Mouse (Mus musculus): Measurements from ENCODE around the gene Creg2. TPM values are rescaled to one million over a fixed set of nuclear protein-coding genes. Genes with fewer than 3 reads are reported as not detected.

Gene Creg2
- polyA plus RNA-seq, 1 experiment from 2014 or later = 0.96 TPM

DNA sequence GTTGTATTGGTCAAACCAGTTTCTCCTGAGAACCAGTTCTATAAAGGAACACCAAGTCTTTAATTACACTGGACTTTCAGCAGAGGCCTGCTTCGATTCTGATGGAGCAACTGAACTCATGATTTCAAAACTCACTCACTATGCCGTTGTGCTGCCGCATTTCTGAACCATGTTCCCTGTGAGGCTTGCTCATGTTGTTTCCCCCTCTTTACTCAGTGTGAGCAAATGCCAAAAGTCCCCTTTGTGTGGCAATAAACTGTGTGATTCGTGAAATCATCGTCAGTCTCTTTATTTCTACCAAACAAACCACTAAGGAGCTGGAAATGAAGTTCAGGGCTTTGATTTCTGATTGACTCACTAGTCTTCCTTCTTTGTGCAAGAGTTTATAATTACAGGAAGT is 72.8 kb downstream of the Creg2 start:
- ATAC-seq (ENCODE audit: low FRiP score) (no peak), DNase-seq (ENCODE audit: low spot score) (no peak)
- H3K9me3 ChIP-seq (ENCODE audit: control insufficient read depth, low read length) = no peaks in the 10 kb centered on the region
- no peak overlapping the region for H3K4me3 ChIP-seq (ENCODE audit: low read depth, low read length)
- 87% methylated on average over 5 of the region's 5 CpGs for WGBS
- H3K27ac ChIP-seq (ENCODE audit: low read depth, low read length) = no peak overlapping the region
- H3K4me2 ChIP-seq (replicated peaks; ENCODE audit: low read depth, low read length) = no peak overlapping the region
- H3K9ac ChIP-seq (ENCODE audit: low read depth, low read length) = no peak overlapping the region
- 0 out of 2 replicates have a peak, but pooled peaks cover 2% of the 10 kb centered on the region for H3K4me1 ChIP-seq (replicated peaks; ENCODE audit: control insufficient read depth, insufficient read depth, low read length)
- H3K27me3 ChIP-seq (ENCODE audit: control insufficient read depth, insufficient read depth, low read length) = no peaks in the 10 kb centered on the region
- no peaks in the 10 kb centered on the region for H3K36me3 ChIP-seq (ENCODE audit: control insufficient read depth, insufficient read depth, low read length)

GRCm38 (mm10) chr1:39577253-39577705 is 74.0 kb downstream of the Creg2 start, which contains the start of gene Rnf149:
Gene Rnf149, minus strand, starts transcription at chr1:39577405.
- Histone ChIP-seq H3K9me3 (ENCODE audit: control insufficient read depth, low read length) (no peaks in the 10 kb centered on the region), H3K9ac (ENCODE audit: low read depth, low read length) (peak within 1 kb of the TSS; percentile 83), H3K27ac (ENCODE audit: low read depth, low read length) (peak within 1 kb of the TSS; percentile 96), H3K4me1 (replicated peaks; ENCODE audit: control insufficient read depth, insufficient read depth, low read length) (0 out of 2 replicates have a peak, but pooled peaks cover 2% of the 10 kb centered on the region), H3K27me3 (ENCODE audit: control insufficient read depth, insufficient read depth, low read length) (no peaks in the 10 kb centered on the region), H3K4me2 (replicated peaks; ENCODE audit: low read depth, low read length) (peak within 1 kb of the TSS; percentile 80), H3K4me3 (ENCODE audit: low read depth, low read length) (peak within 1 kb of the TSS; percentile 88), H3K36me3 (ENCODE audit: control insufficient read depth, insufficient read depth, low read length) (no peaks in the 10 kb centered on the region)
- peak; percentile 96 for DNase-seq (ENCODE audit: low spot score)
- WGBS = 0% methylated on average over 18 of the region's 49 CpGs
- ATAC-seq (ENCODE audit: low FRiP score) = peak; percentile 98

DNA sequence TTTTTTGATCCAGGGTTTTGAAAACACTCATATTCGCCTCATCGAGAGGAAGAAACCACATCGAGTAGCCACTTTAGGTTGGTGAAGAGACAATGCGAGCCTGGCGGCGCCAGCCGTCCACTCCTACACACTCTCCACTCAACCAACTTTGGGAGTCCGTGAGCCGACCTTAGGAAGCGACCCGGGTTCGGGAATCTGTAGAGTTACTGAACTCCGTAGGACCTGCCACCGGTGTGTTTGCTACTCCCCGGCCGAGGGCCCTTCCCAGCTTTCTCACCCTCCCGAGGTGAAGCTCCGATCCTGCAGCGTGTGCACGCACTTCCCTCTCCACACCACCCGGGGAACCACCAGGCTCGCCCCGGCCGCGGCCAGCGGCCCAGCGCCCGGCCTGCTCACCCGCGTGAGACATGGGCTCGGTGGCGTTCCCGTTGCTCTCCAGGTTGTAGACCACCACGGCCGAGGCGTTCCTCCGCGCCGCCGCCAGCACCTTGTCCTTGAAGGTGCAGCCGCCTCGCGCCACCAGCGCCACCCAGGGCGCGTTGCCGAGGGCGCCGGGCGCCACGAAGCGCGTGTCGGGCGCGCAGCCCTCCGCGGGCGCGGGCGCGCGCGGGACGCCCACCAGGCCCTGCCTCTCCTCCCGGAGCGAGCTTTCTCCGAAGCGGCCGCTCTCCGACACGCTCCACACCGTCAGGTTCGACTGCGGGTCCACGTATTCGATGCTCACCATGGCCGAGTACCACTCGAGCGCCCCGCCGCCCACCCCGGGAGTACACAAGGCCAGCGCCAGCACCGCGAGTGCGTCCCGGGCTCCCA is 74.6 kb downstream of the Creg2 start:
- Histone ChIP-seq H3K9me3 (ENCODE audit: control insufficient read depth, low read length) (no peaks in the 10 kb centered on the region), H3K36me3 (ENCODE audit: control insufficient read depth, insufficient read depth, low read length) (no peaks in the 10 kb centered on the region), H3K4me2 (replicated peaks; ENCODE audit: low read depth, low read length) (peak overlapping the region; percentile 80), H3K9ac (ENCODE audit: low read depth, low read length) (peak overlapping the region; percentile 83), H3K4me3 (ENCODE audit: low read depth, low read length) (peak overlapping the region; percentile 88), H3K4me1 (replicated peaks; ENCODE audit: control insufficient read depth, insufficient read depth, low read length) (0 out of 2 replicates have a peak, but pooled peaks cover 2% of the 10 kb centered on the region), H3K27ac (ENCODE audit: low read depth, low read length) (peak overlapping the region; percentile 96), H3K27me3 (ENCODE audit: control insufficient read depth, insufficient read depth, low read length) (no peaks in the 10 kb centered on the region)
- DNase-seq (ENCODE audit: low spot score) (peak; percentile 74), ATAC-seq (ENCODE audit: low FRiP score) (peak; percentile 75)
- WGBS = under 1% methylated on average over 68 of the region's 88 CpGs

DNA sequence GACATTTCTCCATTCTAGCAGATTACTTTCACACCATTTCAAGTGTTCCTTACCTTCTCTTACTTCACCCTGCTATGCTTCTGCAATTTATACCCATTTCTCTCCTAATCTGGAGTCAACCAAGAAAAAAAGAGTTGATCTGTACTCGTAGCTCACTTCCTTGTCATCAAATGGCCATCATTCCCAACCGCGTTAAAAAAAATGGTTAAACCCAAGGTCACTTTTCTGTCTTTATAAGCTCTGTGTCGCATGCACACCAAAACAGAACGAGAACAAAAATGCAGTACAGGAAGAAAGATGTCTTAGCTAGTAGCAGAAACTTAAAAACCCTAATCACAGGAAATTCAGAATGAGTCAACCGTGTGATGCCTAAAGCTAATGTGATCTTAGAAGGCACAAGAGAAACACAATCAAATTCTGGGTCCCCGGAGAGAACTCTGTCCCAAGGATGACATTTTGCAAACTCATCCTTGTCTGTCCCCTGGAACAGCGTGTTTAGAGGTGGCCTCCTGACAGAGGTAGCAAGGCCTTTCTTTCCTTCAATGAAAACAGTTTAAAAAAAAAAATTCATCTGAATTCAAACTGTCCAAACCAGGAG is 75.4 kb downstream of the Creg2 start:
- Histone ChIP-seq H3K4me1 (replicated peaks; ENCODE audit: control insufficient read depth, insufficient read depth, low read length) (0 out of 2 replicates have a peak, but pooled peaks cover 2% of the 10 kb centered on the region), H3K4me2 (replicated peaks; ENCODE audit: low read depth, low read length) (peak overlapping the region; percentile 80), H3K27ac (ENCODE audit: low read depth, low read length) (0 out of 2 replicates have a peak overlapping the region, but pooled peaks have one; percentile 96), H3K9ac (ENCODE audit: low read depth, low read length) (peak overlapping the region; percentile 83), H3K9me3 (ENCODE audit: control insufficient read depth, low read length) (no peaks in the 10 kb centered on the region), H3K27me3 (ENCODE audit: control insufficient read depth, insufficient read depth, low read length) (no peaks in the 10 kb centered on the region), H3K36me3 (ENCODE audit: control insufficient read depth, insufficient read depth, low read length) (no peaks in the 10 kb centered on the region), H3K4me3 (ENCODE audit: low read depth, low read length) (peak overlapping the region; percentile 88)
- WGBS = 24% methylated on average over 8 of the region's 8 CpGs
- DNase-seq (ENCODE audit: low spot score) (no peak), ATAC-seq (ENCODE audit: low FRiP score) (no peak)

DNA sequence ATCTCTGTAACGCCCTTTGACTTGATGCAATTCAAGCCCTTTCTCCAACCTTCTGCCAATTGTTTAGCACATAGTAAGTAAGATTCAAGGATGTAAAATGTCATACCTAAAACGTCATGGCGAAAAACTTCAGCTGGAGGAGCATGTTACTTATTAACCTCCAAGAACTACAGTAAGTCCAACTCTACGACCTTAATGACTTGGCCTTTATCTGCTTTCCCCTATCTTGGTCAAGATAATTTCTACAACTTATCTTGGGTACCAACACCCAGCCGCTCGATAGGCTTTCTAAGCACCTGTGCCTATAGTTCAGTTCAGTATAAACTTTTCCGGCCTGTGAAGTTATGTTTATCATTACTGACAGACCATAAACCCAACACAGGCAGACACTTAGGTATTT is 77.4 kb downstream of the Creg2 start:
- Histone ChIP-seq H3K36me3 (ENCODE audit: control insufficient read depth, insufficient read depth, low read length) (no peaks in the 10 kb centered on the region), H3K4me2 (replicated peaks; ENCODE audit: low read depth, low read length) (no peak overlapping the region), H3K4me3 (ENCODE audit: low read depth, low read length) (no peak overlapping the region), H3K4me1 (replicated peaks; ENCODE audit: control insufficient read depth, insufficient read depth, low read length) (0 out of 2 replicates have a peak, but pooled peaks cover 2% of the 10 kb centered on the region), H3K27me3 (ENCODE audit: control insufficient read depth, insufficient read depth, low read length) (no peaks in the 10 kb centered on the region), H3K27ac (ENCODE audit: low read depth, low read length) (no peak overlapping the region), H3K9me3 (ENCODE audit: control insufficient read depth, low read length) (no peaks in the 10 kb centered on the region), H3K9ac (ENCODE audit: low read depth, low read length) (no peak overlapping the region)
- no peak for DNase-seq (ENCODE audit: low spot score)
- no peak for ATAC-seq (ENCODE audit: low FRiP score)
- WGBS = 85% methylated on average over 7 of the region's 7 CpGs

DNA sequence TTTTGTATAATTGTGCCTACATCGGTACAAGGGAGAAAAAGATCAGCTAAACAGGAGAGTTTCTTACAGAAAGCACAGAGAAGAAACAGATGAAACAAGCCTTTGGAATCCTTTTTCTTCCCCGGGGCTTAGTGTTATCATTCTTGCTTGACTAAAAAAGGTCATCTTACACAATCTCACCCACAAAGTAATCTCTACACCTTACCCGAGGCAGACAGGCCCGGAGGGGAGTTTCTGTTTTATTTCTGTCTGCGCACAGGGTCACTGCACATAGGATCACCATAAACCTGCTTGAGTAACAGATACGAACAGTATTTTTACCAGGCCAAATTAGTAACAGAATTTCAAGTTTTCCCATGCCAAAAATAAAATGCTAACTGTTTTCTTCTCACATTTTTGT is 79.6 kb downstream of the Creg2 start:
- no peak overlapping the region for H3K9ac ChIP-seq (ENCODE audit: low read depth, low read length)
- 74% methylated on average over 6 of the region's 6 CpGs for WGBS
- no peak overlapping the region for H3K27ac ChIP-seq (ENCODE audit: low read depth, low read length)
- no peak overlapping the region for H3K4me3 ChIP-seq (ENCODE audit: low read depth, low read length)
- no peaks in the 10 kb centered on the region for H3K27me3 ChIP-seq (ENCODE audit: control insufficient read depth, insufficient read depth, low read length)
- H3K36me3 ChIP-seq (ENCODE audit: control insufficient read depth, insufficient read depth, low read length) = no peaks in the 10 kb centered on the region
- 0 out of 2 replicates have a peak, but pooled peaks cover 2% of the 10 kb centered on the region for H3K4me1 ChIP-seq (replicated peaks; ENCODE audit: control insufficient read depth, insufficient read depth, low read length)
- DNase-seq (ENCODE audit: low spot score) (no peak), ATAC-seq (ENCODE audit: low FRiP score) (no peak)
- H3K4me2 ChIP-seq (replicated peaks; ENCODE audit: low read depth, low read length) = no peak overlapping the region
- H3K9me3 ChIP-seq (ENCODE audit: control insufficient read depth, low read length) = no peaks in the 10 kb centered on the region

Other genes starting within 250 kb of the Creg2 start
- 5.3 and 6.5 TPM in 2 replicates for gene Tbc1d8, start 172.7 kb downstream of the Creg2 start, polyA plus RNA-seq (2014; fragmentation: Nextera tagmentation; extraction: Ambion mirVana)
- gene Cnot11, start 116.5 kb downstream of the Creg2 start, polyA plus RNA-seq (2014; fragmentation: Nextera tagmentation; extraction: Ambion mirVana) = 29.1 and 29.6 TPM in 2 replicates
- 31.5 and 32.9 TPM in 2 replicates for gene Rnf149, start 74.1 kb downstream of the Creg2 start, polyA plus RNA-seq (2014; fragmentation: Nextera tagmentation; extraction: Ambion mirVana)
- 0.31 and 0.42 TPM in 2 replicates for gene Rfx8, start 69.5 kb upstream of the Creg2 start, polyA plus RNA-seq (2014; fragmentation: Nextera tagmentation; extraction: Ambion mirVana)
- gene Gm3646, start 153.9 kb upstream of the Creg2 start, polyA plus RNA-seq (2014; fragmentation: Nextera tagmentation; extraction: Ambion mirVana) = not detected in 2 replicates
- 42.3 and 68.2 TPM in 2 replicates for gene Map4k4, start 249.4 kb upstream of the Creg2 start, polyA plus RNA-seq (2014; fragmentation: Nextera tagmentation; extraction: Ambion mirVana)